Mouse (Mus musculus) MEL (cell line): ENCODE measurements at regions not wholly inside any gene's neighbourhood (a gene's known extent, or its start where the extent isn't known, plus 50 kb on each side); places are given as distances from the start of the nearest gene placed in this dataset.

Source experiments
- DNase-seq: peaks from one replicate; pipeline ENCODE4 v3.0.0; 2011; ENCODE audit warnings: low read depth, low spot score
- H3K27ac ChIP-seq: 2 replicates; pipeline ENCODE4 v1.5.1; 2012; ENCODE audit warnings: low read depth, mild to moderate bottlenecking, control low read depth, low read length, moderate library complexity; ENCODE audit not compliant: control insufficient read depth
- H3K27me3 ChIP-seq, 2 experiments: fragments of 150-350 bp in 1 of 2; sonication (generic) in 1 of 2; 2 replicates each; pipeline ENCODE4 v1.6.1; 2012; ENCODE audit warnings: low read length in 2 of 2, mild to moderate bottlenecking in 2 of 2, improper control_type of control experiment in 1 of 2, moderate library complexity in 1 of 2; ENCODE audit not compliant: insufficient read depth in 2 of 2, control insufficient read depth in 1 of 2
- H3K36me3 ChIP-seq, 2 experiments: 2 replicates each; pipeline ENCODE4 v1.6.1; 2012 to 2014; ENCODE audit warnings: low read length in 2 of 2, improper control_type of control experiment in 1 of 2, inconsistent platforms in 1 of 2, mild to moderate bottlenecking in 1 of 2; ENCODE audit not compliant: insufficient read depth in 2 of 2, control insufficient read depth in 1 of 2
- H3K4me1 ChIP-seq, 2 experiments: fragments of 150-350 bp in 1 of 2; sonication (generic) in 1 of 2; 2 replicates each; pipeline ENCODE4 v1.6.1; 2012; ENCODE audit warnings: low read length in 2 of 2, improper control_type of control experiment in 1 of 2, mild to moderate bottlenecking in 1 of 2; ENCODE audit not compliant: insufficient read depth in 2 of 2, control insufficient read depth in 1 of 2
- H3K4me3 ChIP-seq, 2 experiments: fragments of 150-350 bp in 1 of 2; sonication (generic) in 1 of 2; 2 replicates each; pipeline ENCODE4 v1.5.1; 2012; ENCODE audit warnings: low read depth in 2 of 2, low read length in 2 of 2, mild to moderate bottlenecking in 2 of 2, moderate library complexity in 2 of 2, control low read depth in 1 of 2, improper control_type of control experiment in 1 of 2; ENCODE audit not compliant: control insufficient read depth in 1 of 2, insufficient read depth in 1 of 2
- H3K79me2 ChIP-seq: 2 replicates; pipeline ENCODE4 v1.6.1; 2012; ENCODE audit warnings: mild to moderate bottlenecking, low read length, moderate library complexity; ENCODE audit not compliant: control insufficient read depth, poor library complexity, insufficient read depth
- H3K9ac ChIP-seq: 2 replicates; pipeline ENCODE4 v1.6.1; 2012; ENCODE audit warnings: low read depth, mild to moderate bottlenecking, control low read depth, low read length, moderate library complexity; ENCODE audit not compliant: control insufficient read depth, poor library complexity, severe bottlenecking
- H3K9me3 ChIP-seq: fragments of 150-350 bp; sonication (generic); replicated peaks from 2 replicates; pipeline ENCODE4 v1.6.1; 2012; ENCODE audit warnings: mild to moderate bottlenecking, low read length, improper control_type of control experiment, moderate library complexity; ENCODE audit not compliant: insufficient read depth
- CHD1 ChIP-seq: IDR thresholded peaks from 2 replicates; pipeline ENCODE4 v1.6.1; 2012; ENCODE audit warnings: low read depth, mild to moderate bottlenecking, inconsistent platforms, low read length, improper control_type of control experiment
- EP300 ChIP-seq, 2 experiments: IDR thresholded peaks; 2 replicates each; pipeline ENCODE4 v1.6.1; 2011; ENCODE audit warnings: improper control_type of control experiment in 2 of 2, low read length in 2 of 2, low read depth in 1 of 2, mild to moderate bottlenecking in 1 of 2
- ETS1 ChIP-seq: IDR thresholded peaks from 2 replicates; pipeline ENCODE4 v1.6.1; 2012; ENCODE audit warnings: low read depth, mild to moderate bottlenecking, inconsistent platforms, low read length, improper control_type of control experiment, moderate library complexity
- GABPA ChIP-seq: IDR thresholded peaks from 2 replicates; pipeline ENCODE4 v1.6.1; 2012; ENCODE audit warnings: low read depth, mild to moderate bottlenecking, inconsistent platforms, low read length, improper control_type of control experiment, moderate library complexity
- GATA1 ChIP-seq: IDR thresholded peaks from 2 replicates; pipeline ENCODE4 v1.6.1; 2011; ENCODE audit warnings: low read depth, low read length, improper control_type of control experiment
- HCFC1 ChIP-seq: IDR thresholded peaks from 2 replicates; pipeline ENCODE4 v1.6.1; 2012; ENCODE audit warnings: low read depth, mild to moderate bottlenecking, inconsistent platforms, low read length, improper control_type of control experiment, moderate library complexity
- MAZ ChIP-seq: IDR thresholded peaks from 2 replicates; pipeline ENCODE4 v1.6.1; 2012; ENCODE audit warnings: low read depth, mild to moderate bottlenecking, inconsistent platforms, low read length, improper control_type of control experiment
- MXI1 ChIP-seq: IDR thresholded peaks from 2 replicates; pipeline ENCODE4 v1.6.1; 2011; ENCODE audit warnings: mild to moderate bottlenecking, low read depth, low read length, improper control_type of control experiment
- MYB ChIP-seq: IDR thresholded peaks from 2 replicates; pipeline ENCODE4 v1.6.1; 2011; ENCODE audit warnings: mild to moderate bottlenecking, low read depth, low read length, improper control_type of control experiment
- NELFE ChIP-seq: IDR thresholded peaks from 2 replicates; pipeline ENCODE4 v1.6.1; 2011; ENCODE audit warnings: low read depth, low read length, improper control_type of control experiment
- POLR2A ChIP-seq, 2 experiments: IDR thresholded peaks; 2 replicates each; pipeline ENCODE4 v1.6.1; 2011 to 2012; ENCODE audit warnings: low read length in 2 of 2, mild to moderate bottlenecking in 2 of 2, control low read depth in 1 of 2, improper control_type of control experiment in 1 of 2, low read depth in 1 of 2, moderate library complexity in 1 of 2; ENCODE audit not compliant: control insufficient read depth in 1 of 2, insufficient read depth in 1 of 2, poor library complexity in 1 of 2
- POLR2AphosphoS2 ChIP-seq: IDR thresholded peaks from 2 replicates; pipeline ENCODE4 v1.6.1; 2011; ENCODE audit warnings: low read length, improper control_type of control experiment
- POLR2AphosphoS5 ChIP-seq: IDR thresholded peaks from 2 replicates; pipeline ENCODE4 v1.6.1; 2012; ENCODE audit warnings: low read depth, borderline replicate concordance, mild to moderate bottlenecking, inconsistent platforms, low read length, moderate library complexity, mixed read lengths
- RAD21 ChIP-seq: IDR thresholded peaks from 2 replicates; pipeline ENCODE4 v1.6.1; 2011; ENCODE audit warnings: mild to moderate bottlenecking, low read depth, low read length, improper control_type of control experiment
- SMC3 ChIP-seq: IDR thresholded peaks from 2 replicates; pipeline ENCODE4 v1.6.1; 2011; ENCODE audit warnings: low read depth, low read length, improper control_type of control experiment
- TAL1 ChIP-seq: IDR thresholded peaks from 2 replicates; pipeline ENCODE4 v1.6.1; 2012; ENCODE audit warnings: mild to moderate bottlenecking, inconsistent platforms, low read length, moderate library complexity, mixed read lengths
- TCF12 ChIP-seq: IDR thresholded peaks from 2 replicates; pipeline ENCODE4 v1.6.1; 2014; ENCODE audit warnings: low read depth, mild to moderate bottlenecking, inconsistent platforms, low read length, improper control_type of control experiment, moderate library complexity
- UBTF ChIP-seq: IDR thresholded peaks from 2 replicates; pipeline ENCODE4 v1.6.1; 2012; ENCODE audit warnings: low read depth, mild to moderate bottlenecking, inconsistent platforms, low read length, improper control_type of control experiment, moderate library complexity, borderline replicate concordance; ENCODE audit not compliant: insufficient read depth
- USF2 ChIP-seq, 2 experiments: IDR thresholded peaks; 2 replicates each; pipeline ENCODE4 v1.6.1; 2011 to 2012; ENCODE audit warnings: improper control_type of control experiment in 2 of 2, low read length in 2 of 2, borderline replicate concordance in 1 of 2, inconsistent platforms in 1 of 2, low read depth in 1 of 2, mild to moderate bottlenecking in 1 of 2; ENCODE audit not compliant: insufficient read depth in 1 of 2
- ZC3H11A ChIP-seq: IDR thresholded peaks from 2 replicates; pipeline ENCODE4 v1.6.1; 2012; ENCODE audit warnings: low read depth, mild to moderate bottlenecking, inconsistent platforms, low read length, improper control_type of control experiment
- ZMIZ1 ChIP-seq: IDR thresholded peaks from 2 replicates; pipeline ENCODE4 v1.6.1; 2012; ENCODE audit warnings: low read depth, mild to moderate bottlenecking, inconsistent platforms, low read length, improper control_type of control experiment, moderate library complexity

DNA sequence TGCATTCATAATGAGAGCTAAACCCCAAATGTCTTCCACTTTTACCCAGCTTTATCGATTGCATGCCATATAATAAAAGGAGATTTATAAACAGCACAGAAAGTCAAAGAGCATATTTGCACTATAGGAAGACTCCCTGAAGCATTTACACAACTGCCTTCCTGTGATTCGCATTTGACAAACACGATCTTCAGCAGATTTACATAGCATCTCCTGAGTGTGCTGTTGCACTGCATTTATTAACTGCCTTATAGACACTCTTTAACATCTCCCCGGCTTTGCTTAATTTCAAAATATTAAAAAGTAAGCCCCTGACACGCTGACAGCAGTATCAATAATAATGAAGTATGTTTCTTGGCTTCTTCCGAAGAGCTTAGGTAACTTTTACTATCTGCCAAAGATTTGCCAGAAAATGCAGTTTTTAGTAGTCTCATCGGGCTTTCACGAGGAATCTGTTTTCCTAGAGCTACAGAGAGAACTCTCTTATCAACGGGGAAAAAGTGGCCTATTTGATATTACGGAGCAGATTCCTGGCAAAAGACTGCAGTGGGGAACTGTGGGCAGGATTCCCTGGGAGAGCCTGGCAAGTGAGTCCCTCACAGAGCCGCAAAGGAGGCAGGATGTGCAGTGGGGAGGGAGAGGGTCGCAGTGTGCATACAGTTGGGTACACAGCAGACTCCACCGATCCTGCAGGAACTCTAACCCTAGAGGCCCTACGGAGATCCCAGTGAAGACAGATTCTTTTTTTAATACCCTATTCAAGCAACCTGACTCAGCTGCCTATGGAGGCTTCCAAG, 103.6 kb upstream of the 2610001J05Rik start:
- Histone ChIP-seq H3K4me1 (no peaks in the 10 kb centered on the region), H3K4me3 (no peak overlapping the region), H3K36me3 (no peaks in the 10 kb centered on the region), H3K9ac (no peak overlapping the region), H3K27ac (no peak overlapping the region), H3K79me2 (no peaks in the 10 kb centered on the region), H3K9me3 (no peaks in the 10 kb centered on the region), H3K27me3 (no peaks in the 10 kb centered on the region)
- DNase-seq, result no peak
- TF ChIP-seq ZMIZ1, result no peak

- H3K9me3 ChIP-seq, result no peaks in the 10 kb centered on the region
- TF ChIP-seq ETS1 (no peak), TAL1 (no peak), SMC3 (no peak), HCFC1 (no peak), GATA1 (no peak), RAD21 (no peak), USF2 (IDR thresholded peaks at IDR 0.05; ENCODE audit: borderline replicate concordance in 1 of 2, insufficient read depth in 1 of 2, low read depth in 1 of 2, low read length in 2 of 2) (no peak), ZC3H11A (no peak), ZMIZ1 (no peak)
- H3K9ac ChIP-seq, result no peak overlapping the region
- H3K27ac ChIP-seq, result no peak overlapping the region
- no peaks in the 10 kb centered on the region for H3K36me3 ChIP-seq
- H3K79me2 ChIP-seq, result no peaks in the 10 kb centered on the region
- H3K4me3 ChIP-seq, result no peak overlapping the region
- H3K4me1 ChIP-seq, result no peaks in the 10 kb centered on the region
- no peak for DNase-seq
- H3K27me3 ChIP-seq, result no peaks in the 10 kb centered on the region
These were observed 93.2 kb upstream of the 2610001J05Rik start for GRCm38 (mm10) chr6:13964471-13964870.

DNA sequence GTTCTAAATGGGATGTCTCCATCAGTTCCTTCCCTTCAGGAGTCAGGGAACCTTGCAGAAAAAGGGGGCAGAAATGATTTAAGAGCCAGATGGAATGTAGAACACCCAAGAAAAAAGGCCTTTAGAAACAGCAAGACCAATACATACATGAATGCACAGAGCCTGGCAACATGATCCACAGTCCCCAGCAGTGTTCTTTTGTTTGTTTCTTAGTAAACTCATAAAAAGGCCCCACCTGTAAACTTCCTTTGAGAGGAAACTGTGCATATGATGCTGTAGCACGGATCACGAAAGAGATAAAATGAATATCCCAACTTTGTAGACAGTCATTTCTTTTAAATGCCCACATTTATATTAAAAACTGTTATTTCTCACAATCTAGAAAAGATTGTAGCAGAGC, 92.7 kb upstream of the 2610001J05Rik start:
- Histone ChIP-seq H3K79me2 (no peaks in the 10 kb centered on the region), H3K9ac (no peak overlapping the region), H3K9me3 (no peaks in the 10 kb centered on the region), H3K27ac (no peak overlapping the region), H3K36me3 (no peaks in the 10 kb centered on the region), H3K27me3 (no peaks in the 10 kb centered on the region), H3K4me1 (no peaks in the 10 kb centered on the region), H3K4me3 (no peak overlapping the region)
- TF ChIP-seq POLR2AphosphoS5 (no peak), POLR2AphosphoS2 (no peak), TCF12 (no peak), TAL1 (no peak), EP300 (IDR thresholded peaks at IDR 0.05; ENCODE audit: low read depth in 1 of 2, low read length in 2 of 2) (no peak), USF2 (IDR thresholded peaks at IDR 0.05; ENCODE audit: borderline replicate concordance in 1 of 2, insufficient read depth in 1 of 2, low read depth in 1 of 2, low read length in 2 of 2) (no peak), RAD21 (no peak), UBTF (no peak), POLR2A (IDR thresholded peaks at IDR 0.05; ENCODE audit: control insufficient read depth in 1 of 2, insufficient read depth in 1 of 2, low read depth in 1 of 2, low read length in 2 of 2, poor library complexity in 1 of 2) (no peak), GABPA (no peak), NELFE (no peak), ZMIZ1 (no peak), MYB (no peak), MAZ (no peak), CHD1 (no peak), MXI1 (no peak)
- no peak for DNase-seq
